Mouse (Mus musculus): ENCODE measurements around the gene Ppef1.

Gene Ppef1

GRCm38 (mm10) chrX:160592933-160593332 lies 142.6 kb downstream of the Ppef1 start:
- no peak for DNase-seq

GRCm38 (mm10) chrX:160590147-160590546 lies 145.4 kb downstream of the Ppef1 start:
- DNase-seq = no peak

DNA sequence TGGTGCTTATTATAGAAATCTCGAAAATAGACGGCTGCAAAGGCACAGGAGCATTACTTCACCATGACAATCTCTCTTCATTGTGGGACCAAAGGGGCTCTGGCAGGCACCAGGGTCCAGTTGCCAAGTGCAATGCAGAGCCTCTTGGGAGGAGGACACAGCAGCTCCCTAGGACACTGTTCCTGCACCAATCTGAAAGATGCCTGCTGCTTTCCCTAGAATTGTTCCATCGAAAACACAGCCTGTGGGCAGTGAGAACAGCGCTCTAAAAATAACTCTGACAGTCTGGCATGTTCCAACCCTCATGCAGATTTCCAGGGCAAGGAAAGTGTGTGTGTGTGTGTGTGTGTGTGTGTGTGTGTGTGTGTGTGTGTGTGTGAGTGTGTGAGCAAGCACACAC lies 147.0 kb downstream of the Ppef1 start:
- no peak for DNase-seq

GRCm38 (mm10) chrX:160585110-160585509 lies 150.5 kb downstream of the Ppef1 start:
- DNase-seq = no peak

DNA sequence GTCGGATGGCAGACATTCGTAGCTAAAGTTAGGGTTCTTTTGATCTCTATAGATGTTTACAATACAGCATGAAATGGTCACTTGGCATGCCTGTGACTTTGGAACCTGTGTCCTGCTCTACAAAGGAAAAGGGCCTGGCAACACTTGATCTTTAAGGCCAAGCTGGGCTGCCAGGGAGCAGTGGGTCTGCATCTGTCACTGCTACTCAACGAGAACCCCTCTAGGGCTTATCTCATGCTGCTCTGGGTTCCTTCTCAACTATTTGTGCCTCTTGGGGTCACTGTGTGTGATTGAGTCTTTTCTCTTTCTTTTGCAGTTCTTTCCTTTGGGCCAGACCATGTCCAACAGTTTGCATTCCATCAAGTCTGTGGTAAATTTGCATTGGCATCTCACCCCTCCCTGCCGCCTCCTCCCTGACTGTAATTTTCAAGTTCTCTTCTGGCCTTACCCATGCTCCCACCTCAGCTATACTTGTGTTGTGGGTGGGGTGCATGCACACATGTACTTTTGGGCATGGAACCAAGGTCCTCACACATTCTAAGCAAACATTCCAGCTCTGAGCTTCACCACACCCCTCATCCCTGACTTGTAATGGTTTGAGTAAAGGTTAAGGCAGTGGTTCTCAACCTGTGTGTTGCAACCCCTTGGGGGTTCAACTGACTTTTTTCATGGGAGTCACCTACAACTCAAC lies 151.3 kb downstream of the Ppef1 start:
- no peak for DNase-seq

DNA sequence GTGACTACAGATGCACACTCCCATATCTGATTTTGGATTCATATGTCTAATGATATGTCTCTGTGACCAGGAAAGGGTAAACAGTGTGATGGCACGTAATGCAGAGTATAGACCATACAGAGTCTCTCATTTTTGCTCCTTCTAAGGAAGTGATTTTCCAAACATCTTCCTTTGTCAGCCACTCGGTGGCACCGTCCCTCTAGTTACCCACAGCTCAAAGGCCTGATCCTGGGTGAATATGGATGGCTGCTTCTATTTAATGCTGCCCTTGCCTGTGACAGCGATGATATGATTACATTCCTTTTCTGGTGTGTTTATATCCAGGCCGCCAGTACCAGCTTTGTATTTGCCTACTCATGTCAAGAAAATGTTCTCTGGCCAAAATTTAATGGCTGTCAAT lies 152.0 kb downstream of the Ppef1 start:
- DNase-seq = no peak
